In the genomic region with DNA sequence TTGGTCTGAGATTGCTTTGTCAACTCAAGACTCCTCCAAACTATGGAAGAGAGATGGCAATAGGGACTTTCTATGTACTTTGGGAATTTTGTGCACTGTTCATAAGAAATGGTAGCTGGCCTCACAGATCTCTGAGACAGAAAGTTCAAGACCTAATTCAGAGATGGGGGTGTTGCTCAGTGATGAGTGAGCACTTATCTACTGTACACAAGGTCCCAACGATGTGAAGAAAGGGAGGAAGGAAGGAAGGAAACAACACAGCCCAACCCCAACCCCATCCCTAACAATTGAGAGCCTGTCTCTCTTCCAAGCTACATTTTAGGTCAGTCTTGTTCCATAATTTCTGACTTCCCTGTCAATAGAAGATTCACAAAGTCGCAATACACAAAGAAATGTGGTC, we compare ENCODE assay signal across 24 mouse cellular contexts.
DNase-seq lines count a peak whose midpoint lies in the region; ATAC-seq and TF ChIP-seq lines count a peak whose summit lies in the region.
"Had no signal": no experiment of that assay in that cellular context is flagged by ENCODE, and none has a peak within 500 bp of the region (broad histone marks: within the 10 kb centered on the region; RNA-seq: fewer than 3 reads in every experiment).

No protein-coding gene starts in this region.

- TF ChIP-seq CTCF in heart, postnatal 0 days (IDR thresholded peaks at IDR 0.05; ENCODE audit: low read depth), result no peak
- TF ChIP-seq CTCF in thymus, adult 2 months (IDR thresholded peaks at IDR 0.05; ENCODE audit: borderline replicate concordance, control insufficient read depth, extremely low read depth, insufficient read depth, low read length, poor library complexity), result no peak

- H3K9me3 ChIP-seq in heart, embryonic 11.5 days (replicated peaks; ENCODE audit: control insufficient read depth, low read length), result no peaks in the 10 kb centered on the region
- no peaks in the 10 kb centered on the region for H3K9me3 ChIP-seq in lung, embryonic 16.5 days (ENCODE audit: control insufficient read depth, low read length)
- no peaks in the 10 kb centered on the region for H3K9me3 ChIP-seq in heart, postnatal 0 days (replicated peaks; ENCODE audit: control insufficient read depth, low read length)
- H3K9me3 ChIP-seq: forebrain, embryonic 15.5 days; G1E; hindbrain, embryonic 13.5 days; liver, embryonic 13.5 days had no signal

- 0 out of 2 replicates have a peak, but pooled peaks have one; percentile 23 for TF ChIP-seq EP300 in heart, postnatal 0 days (IDR thresholded peaks at IDR 0.05; ENCODE audit: low read depth)

- 44% methylated on average over 2 of the region's 2 CpGs for WGBS in heart, embryonic 11.5 days (ENCODE audit: insufficient replicate concordance)
- WGBS in lung, embryonic 16.5 days, result 48% methylated on average over 2 of the region's 2 CpGs
- WGBS in heart, postnatal 0 days, result 34% methylated on average over 2 of the region's 2 CpGs
- WGBS in thymus, adult 2 months, result 50% methylated on average over 2 of the region's 2 CpGs

- peaks cover 14% of the 10 kb centered on the region for H3K27me3 ChIP-seq in heart, embryonic 11.5 days (ENCODE audit: control insufficient read depth, insufficient read depth, low read length)
- no peaks in the 10 kb centered on the region for H3K27me3 ChIP-seq in lung, embryonic 16.5 days (ENCODE audit: control insufficient read depth, insufficient read depth, low read depth, low read length)
- H3K27me3 ChIP-seq in heart, postnatal 0 days (ENCODE audit: control insufficient read depth, insufficient read depth, low read length), result no peaks in the 10 kb centered on the region
- no peaks in the 10 kb centered on the region for H3K27me3 ChIP-seq in thymus, adult 2 months (ENCODE audit: control insufficient read depth, insufficient read depth, low read length)
- H3K27me3 ChIP-seq: forebrain, embryonic 15.5 days; hindbrain, embryonic 13.5 days; liver, embryonic 13.5 days had no signal

- peaks cover 17% of the 10 kb centered on the region for H3K4me1 ChIP-seq in heart, embryonic 11.5 days (ENCODE audit: control insufficient read depth, insufficient read depth, low read length)
- H3K4me1 ChIP-seq in lung, embryonic 16.5 days (replicated peaks; ENCODE audit: control insufficient read depth, insufficient read depth, low read length), result peaks cover 2% of the 10 kb centered on the region; the same call in 1 of the 2 replicates
- 0 out of 2 replicates have a peak, but pooled peaks cover 12% of the 10 kb centered on the region for H3K4me1 ChIP-seq in heart, postnatal 0 days (ENCODE audit: control insufficient read depth, insufficient read depth)
- peaks cover 7% of the 10 kb centered on the region for H3K4me1 ChIP-seq in thymus, adult 2 months (replicated peaks; ENCODE audit: control insufficient read depth, insufficient read depth, low read length)
- H3K4me1 ChIP-seq: forebrain, embryonic 15.5 days; liver, embryonic 13.5 days had no signal

- no peak overlapping the region for H3K9ac ChIP-seq in heart, embryonic 11.5 days (ENCODE audit: low read depth, low read length)
- no peak overlapping the region for H3K9ac ChIP-seq in lung, embryonic 16.5 days (ENCODE audit: low read length)
- no peak overlapping the region for H3K9ac ChIP-seq in heart, postnatal 0 days (replicated peaks; ENCODE audit: low read depth, low read length)
- H3K9ac ChIP-seq: forebrain, embryonic 15.5 days; hindbrain, embryonic 13.5 days; liver, embryonic 13.5 days had no signal

- intact Hi-C loops in heart, postnatal 14 days (cut with DNase I), result loop anchor here (5.0 kb wide), 1 partner anchor 176 kb away; no protein-coding TSS in a partner anchor
- intact Hi-C loops in left cerebral cortex, postnatal 10 days (cut with DNase I), result no loop called here

- no peak for TF ChIP-seq POLR2A in thymus, adult 2 months (IDR thresholded peaks at IDR 0.05; ENCODE audit: control insufficient read depth, extremely low read depth, insufficient read depth, low read length, poor library complexity)

- no peak overlapping the region for H3K4me2 ChIP-seq in heart, embryonic 11.5 days
- H3K4me2 ChIP-seq in lung, embryonic 16.5 days (ENCODE audit: low read depth, low read length), result no peak overlapping the region
- no peak overlapping the region for H3K4me2 ChIP-seq in heart, postnatal 0 days (ENCODE audit: low read depth, low read length)
- H3K4me2 ChIP-seq: forebrain, embryonic 15.5 days; hindbrain, embryonic 13.5 days; liver, embryonic 13.5 days; midbrain, embryonic 11.5 days had no signal

- no peak overlapping the region for H3K4me3 ChIP-seq in heart, embryonic 11.5 days (ENCODE audit: low read depth, low read length)
- no peak overlapping the region for H3K4me3 ChIP-seq in lung, embryonic 16.5 days (ENCODE audit: low read length)
- no peak overlapping the region for H3K4me3 ChIP-seq in heart, postnatal 0 days (ENCODE audit: low read depth, low read length)
- no peak overlapping the region for H3K4me3 ChIP-seq in thymus, adult 2 months (ENCODE audit: control insufficient read depth, insufficient read depth, low read length)
- H3K4me3 ChIP-seq: forebrain, embryonic 15.5 days; hindbrain, embryonic 13.5 days; liver, embryonic 13.5 days had no signal

- H3K27ac ChIP-seq in heart, embryonic 11.5 days (ENCODE audit: low read depth, low read length), result 0 out of 2 replicates have a peak overlapping the region, but pooled peaks have one; percentile 10
- peak overlapping the region; percentile 42; the same call in 1 of the 2 replicates for H3K27ac ChIP-seq in lung, embryonic 16.5 days (ENCODE audit: low read length)
- peak overlapping the region; percentile 35; the same call in 1 of the 2 replicates for H3K27ac ChIP-seq in heart, postnatal 0 days (ENCODE audit: low read depth)
- no peak overlapping the region for H3K27ac ChIP-seq in thymus, adult 2 months (ENCODE audit: control insufficient read depth, insufficient read depth, low read length)
- H3K27ac ChIP-seq: forebrain, embryonic 15.5 days; hindbrain, embryonic 13.5 days; liver, embryonic 13.5 days had no signal

- no peak for ATAC-seq in heart, embryonic 11.5 days (replicated peaks; ENCODE audit: insufficient number of reproducible peaks, low FRiP score, low TSS enrichment)
- peak; percentile 60; the same call in 1 of the 2 replicates for ATAC-seq in lung, embryonic 16.5 days (ENCODE audit: low read depth)
- peak; percentile 38; the same call in 1 of the 2 replicates for ATAC-seq in heart, postnatal 0 days (ENCODE audit: insufficient read depth, low read depth)
- ATAC-seq: activated CD4-positive, CD25-positive, alpha-beta regulatory T cell, adult 4 months; forebrain, embryonic 15.5 days; inflammation-experienced regulatory T-cells, adult 6 months had no signal

- no peak for DNase-seq in heart, postnatal 14 days
- DNase-seq in lung, postnatal 14 days, result no peak
- DNase-seq in heart, postnatal 0 days (ENCODE audit: low spot score), result no peak
- no peak for DNase-seq in thymus, adult 2 months
- no peak for DNase-seq in left cerebral cortex, postnatal 10 days (ENCODE audit: extremely low spot score in 1 of 2, low spot score in 2 of 2)
- DNase-seq: adrenal gland, postnatal 25 days; cerebellum, adult 18-20 months; cerebellum, postnatal 25 days; embryo, embryonic 11 days; gastrocnemius, postnatal 36 days; kidney, adult 9 months; kidney, postnatal 4 days; layer of hippocampus, adult 9-11 months; liver, embryonic 13.5 days; right cerebral cortex, postnatal 4 days; thymus, postnatal 14 days had no signal

- no peaks in the 10 kb centered on the region for H3K36me3 ChIP-seq in heart, embryonic 11.5 days (ENCODE audit: control insufficient read depth, insufficient read depth, low read length)
- H3K36me3 ChIP-seq in lung, embryonic 16.5 days (ENCODE audit: control insufficient read depth, insufficient read depth, low read length), result peaks cover 10% of the 10 kb centered on the region; the same call in 1 of the 2 replicates
- H3K36me3 ChIP-seq in heart, postnatal 0 days (replicated peaks; ENCODE audit: control insufficient read depth, insufficient read depth, low read length), result peaks cover 11% of the 10 kb centered on the region
- peaks cover 20% of the 10 kb centered on the region for H3K36me3 ChIP-seq in thymus, adult 2 months (ENCODE audit: control insufficient read depth, insufficient read depth, low read length)
- H3K36me3 ChIP-seq: forebrain, embryonic 15.5 days; G1E; hindbrain, embryonic 13.5 days; liver, embryonic 13.5 days had no signal
